Mouse (Mus musculus): Measurements from ENCODE around the gene Slc50a1. TPM values are rescaled to one million over a fixed set of nuclear protein-coding genes. Genes with fewer than 3 reads are reported as not detected.

Slc50a1 gene
- polyA plus RNA-seq, 1 experiment from 2014 or later: 48.2 TPM

MicroRNAs encoded within 50 kb of the gene (microRNA counts, 519-probe panel; counts per million panel counts)
- 322 counts per million, percentile 70 among the panel's probes with 10 or more counts for microRNA mmu-miR-92b

Small RNA genes lying within 50 kb of the gene (microRNA-seq; reads per million reads assigned to microRNA genes)
- gene Mir92b: 13.1 reads per million, percentile 25 among the genes with 10 or more reads in this experiment

Other genes with a start within 250 kb of the Slc50a1 start
- gene Rusc1, start 177.3 kb downstream of the Slc50a1 start, polyA plus RNA-seq (2014; fragmentation: Nextera tagmentation; extraction: Ambion mirVana): 6.8 and 7.5 TPM in 2 replicates
- gene Gm43738, start 169.5 kb downstream of the Slc50a1 start, polyA plus RNA-seq (2014; fragmentation: Nextera tagmentation; extraction: Ambion mirVana): not detected in 2 replicates
- 92.6 and 96.9 TPM in 2 replicates for gene Fdps, start 168.6 kb downstream of the Slc50a1 start, polyA plus RNA-seq (2014; fragmentation: Nextera tagmentation; extraction: Ambion mirVana)
- gene Pklr, start 134.4 kb downstream of the Slc50a1 start, polyA plus RNA-seq (2014; fragmentation: Nextera tagmentation; extraction: Ambion mirVana): 0.11 TPM in 1 of 2 replicates, not detected in the other
- 0.27 and 0.51 TPM in 2 replicates for gene Hcn3, start 110.4 kb downstream of the Slc50a1 start, polyA plus RNA-seq (2014; fragmentation: Nextera tagmentation; extraction: Ambion mirVana)
- gene Clk2, start 105.8 kb downstream of the Slc50a1 start, polyA plus RNA-seq (2014; fragmentation: Nextera tagmentation; extraction: Ambion mirVana): 12.4 and 13.4 TPM in 2 replicates
- 68.3 and 74.8 TPM in 2 replicates for gene Scamp3, start 93.1 kb downstream of the Slc50a1 start, polyA plus RNA-seq (2014; fragmentation: Nextera tagmentation; extraction: Ambion mirVana)
- gene Fam189b, start 87.4 kb downstream of the Slc50a1 start, polyA plus RNA-seq (2014; fragmentation: Nextera tagmentation; extraction: Ambion mirVana): 9.1 and 12.8 TPM in 2 replicates
- 33.5 and 34.0 TPM in 2 replicates for gene Gba, start 67.6 kb downstream of the Slc50a1 start, polyA plus RNA-seq (2014; fragmentation: Nextera tagmentation; extraction: Ambion mirVana)
- gene Thbs3, start 55.4 kb downstream of the Slc50a1 start, polyA plus RNA-seq (2014; fragmentation: Nextera tagmentation; extraction: Ambion mirVana): 12.9 and 14.5 TPM in 2 replicates
- 93.6 and 102 TPM in 2 replicates for gene Mtx1, start 43.5 kb downstream of the Slc50a1 start, polyA plus RNA-seq (2014; fragmentation: Nextera tagmentation; extraction: Ambion mirVana)
- gene Muc1, start 41.5 kb downstream of the Slc50a1 start, polyA plus RNA-seq (2014; fragmentation: Nextera tagmentation; extraction: Ambion mirVana): 0.16 TPM in 1 of 2 replicates, not detected in the other
- 216 and 239 TPM in 2 replicates for gene Krtcap2, start 24.6 kb downstream of the Slc50a1 start, polyA plus RNA-seq (2014; fragmentation: Nextera tagmentation; extraction: Ambion mirVana)
- 0.85 and 0.95 TPM in 2 replicates for gene Trim46, start 24.3 kb downstream of the Slc50a1 start, polyA plus RNA-seq (2014; fragmentation: Nextera tagmentation; extraction: Ambion mirVana)
- 92.9 and 97.9 TPM in 2 replicates for gene Dpm3, start 11.2 kb downstream of the Slc50a1 start, polyA plus RNA-seq (2014; fragmentation: Nextera tagmentation; extraction: Ambion mirVana)
- 38.4 and 39.7 TPM in 2 replicates for gene Efna1, start 10.6 kb upstream of the Slc50a1 start, polyA plus RNA-seq (2014; fragmentation: Nextera tagmentation; extraction: Ambion mirVana)
- gene Efna3, start 52.4 kb upstream of the Slc50a1 start, polyA plus RNA-seq (2014; fragmentation: Nextera tagmentation; extraction: Ambion mirVana): 0.78 and 1.1 TPM in 2 replicates
- gene Efna4, start 67.5 kb upstream of the Slc50a1 start, polyA plus RNA-seq (2014; fragmentation: Nextera tagmentation; extraction: Ambion mirVana): 6.0 and 6.7 TPM in 2 replicates
- gene Adam15, start 79.4 kb upstream of the Slc50a1 start, polyA plus RNA-seq (2014; fragmentation: Nextera tagmentation; extraction: Ambion mirVana): 31.0 and 38.6 TPM in 2 replicates
- not detected in 2 replicates for gene Dcst2, start 91.4 kb upstream of the Slc50a1 start, polyA plus RNA-seq (2014; fragmentation: Nextera tagmentation; extraction: Ambion mirVana)
- gene Dcst1, start 94.7 kb upstream of the Slc50a1 start, polyA plus RNA-seq (2014; fragmentation: Nextera tagmentation; extraction: Ambion mirVana): 0.16 and 0.18 TPM in 2 replicates
- 1.3 and 1.8 TPM in 2 replicates for gene Zbtb7b, start 124.2 kb upstream of the Slc50a1 start, polyA plus RNA-seq (2014; fragmentation: Nextera tagmentation; extraction: Ambion mirVana)
- not detected in 2 replicates for gene Lenep, start 132.2 kb upstream of the Slc50a1 start, polyA plus RNA-seq (2014; fragmentation: Nextera tagmentation; extraction: Ambion mirVana)
- 33.5 and 35.2 TPM in 2 replicates for gene Flad1, start 141.3 kb upstream of the Slc50a1 start, polyA plus RNA-seq (2014; fragmentation: Nextera tagmentation; extraction: Ambion mirVana)
- 354 and 368 TPM in 2 replicates for gene Cks1b, start 147.8 kb upstream of the Slc50a1 start, polyA plus RNA-seq (2014; fragmentation: Nextera tagmentation; extraction: Ambion mirVana)
- 48.0 and 50.5 TPM in 2 replicates for gene Shc1, start 147.9 kb upstream of the Slc50a1 start, polyA plus RNA-seq (2014; fragmentation: Nextera tagmentation; extraction: Ambion mirVana)
- gene Pygo2, start 159.6 kb upstream of the Slc50a1 start, polyA plus RNA-seq (2014; fragmentation: Nextera tagmentation; extraction: Ambion mirVana): 24.3 and 27.8 TPM in 2 replicates
- 36.9 and 37.3 TPM in 2 replicates for gene Pbxip1, start 166.1 kb upstream of the Slc50a1 start, polyA plus RNA-seq (2014; fragmentation: Nextera tagmentation; extraction: Ambion mirVana)
- gene Pmvk, start 184.0 kb upstream of the Slc50a1 start, polyA plus RNA-seq (2014; fragmentation: Nextera tagmentation; extraction: Ambion mirVana): 54.3 and 56.8 TPM in 2 replicates
- gene Kcnn3, start 249.6 kb upstream of the Slc50a1 start, polyA plus RNA-seq (2014; fragmentation: Nextera tagmentation; extraction: Ambion mirVana): 2.4 and 3.1 TPM in 2 replicates